Mouse (Mus musculus) embryonic facial prominence, embryonic 11.5 days (tissue): ENCODE data around the gene Smarca4. TPM values are rescaled to one million over a fixed set of nuclear protein-coding genes. Genes with fewer than 3 reads are reported as not detected.

ENCODE experiments used
- ATAC-seq: fragments of 200-750 bp; cut with Nextera tagmentation; replicated peaks from 2 replicates; pipeline ENCODE4 v1.8.0; 2017; ENCODE audit warnings: low read depth; ENCODE audit not compliant: insufficient number of reproducible peaks, low FRiP score, low TSS enrichment
- DNase-seq: peaks from one replicate; pipeline ENCODE4 v3.0.0-alpha.2; 2015; ENCODE audit warnings: low spot score
- H3K27ac ChIP-seq: fragments of 300-500 bp; sonication (generic); replicated peaks from 2 replicates; pipeline ENCODE4 v1.5.1; 2014; ENCODE audit warnings: mild to moderate bottlenecking, low read depth, low read length, control low read depth
- H3K27me3 ChIP-seq: fragments of 300-500 bp; sonication (generic); 2 replicates; pipeline ENCODE4 v1.6.1; 2014; ENCODE audit warnings: mild to moderate bottlenecking, low read length, moderate library complexity, mixed read lengths; ENCODE audit not compliant: control insufficient read depth, insufficient read depth
- H3K36me3 ChIP-seq: fragments of 300-500 bp; sonication (generic); replicated peaks from 2 replicates; pipeline ENCODE4 v1.6.1; 2014; ENCODE audit warnings: low read depth, mild to moderate bottlenecking, low read length, moderate library complexity, mixed read lengths; ENCODE audit not compliant: control insufficient read depth, insufficient read depth
- H3K4me1 ChIP-seq: fragments of 300-500 bp; sonication (generic); 2 replicates; pipeline ENCODE4 v1.6.1; 2014; ENCODE audit warnings: low read length, mixed read lengths; ENCODE audit not compliant: control insufficient read depth, insufficient read depth
- H3K4me2 ChIP-seq: fragments of 300-500 bp; sonication (generic); 2 replicates; pipeline ENCODE4 v1.6.1; 2014; ENCODE audit warnings: low read depth, mild to moderate bottlenecking, control low read depth, low read length, moderate library complexity
- H3K4me3 ChIP-seq: fragments of 300-500 bp; sonication (generic); 2 replicates; pipeline ENCODE4 v1.5.1; 2014; ENCODE audit warnings: low read depth, low read length, control low read depth
- H3K9ac ChIP-seq: fragments of 300-500 bp; sonication (generic); replicated peaks from 2 replicates; pipeline ENCODE4 v1.6.1; 2014; ENCODE audit warnings: mild to moderate bottlenecking, control low read depth, low read length
- H3K9me3 ChIP-seq: fragments of 300-500 bp; sonication (generic); replicated peaks from 2 replicates; pipeline ENCODE4 v1.6.1; 2016; ENCODE audit warnings: mild to moderate bottlenecking, low read length, inconsistent platforms, mixed read lengths; ENCODE audit not compliant: control insufficient read depth
- WGBS: fragments of 180-500 bp; shearing (Covaris S2); extraction: QIAGEN DNeasy Blood & Tissue Kit; methylation state at CpG from one replicate; pipeline ENCODE4 v1.1.7; 2014; 5-methylcytosine and 5-hydroxymethylcytosine counted together
- microRNA counts: library from miRNA; unstranded; fragments of <30 nt; microRNA quantifications from one replicate; lab custom pipeline; 2016
- microRNA-seq: library from miRNA; unstranded; fragments of <30 nt; microRNA quantifications from one replicate; pipeline ENCODE4, GENCODE M21; 2016; ENCODE audit warnings: borderline number of aligned reads
- polyA plus RNA-seq: library from polyadenylated mRNA; unstranded; fragments of >200 nt; fragmentation: Nextera tagmentation; extraction: Ambion mirVana; gene quantifications from 2 replicates; pipeline ENCODE4 v1.2.1, GENCODE M21; 2014

Smarca4 gene
- polyA plus RNA-seq, 1 experiment from 2014 or later: 106 TPM

DNA sequence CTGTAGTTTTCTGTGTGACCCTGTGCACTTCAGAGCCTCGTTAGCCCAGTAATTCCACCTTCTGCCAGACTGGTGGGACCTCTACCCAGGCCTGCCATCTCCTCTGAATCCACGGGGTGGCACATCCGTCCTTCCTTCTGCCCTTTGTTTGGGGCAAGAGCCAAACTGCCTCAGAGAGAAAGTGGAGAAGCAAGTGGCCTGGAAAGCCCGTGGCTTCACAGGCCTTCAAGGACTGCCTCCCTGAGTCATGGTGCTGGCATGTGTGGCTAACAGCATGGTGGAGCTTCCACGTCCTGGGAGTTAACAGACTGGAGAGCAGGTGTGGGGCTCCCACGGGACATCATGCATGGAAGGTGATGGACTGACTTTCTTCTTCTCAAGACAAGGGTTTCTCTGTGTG, 135.4 kb downstream of the Smarca4 start:
- Histone ChIP-seq H3K4me1 (peaks cover 2% of the 10 kb centered on the region; the same call in 1 of the 2 replicates), H3K4me3 (no peak overlapping the region), H3K27ac (no peak overlapping the region), H3K36me3 (peaks cover 11% of the 10 kb centered on the region), H3K4me2 (no peak overlapping the region), H3K27me3 (no peaks in the 10 kb centered on the region), H3K9me3 (no peaks in the 10 kb centered on the region), H3K9ac (no peak overlapping the region)
- DNase-seq (no peak), ATAC-seq (no peak)
- 66% methylated on average over 6 of the region's 6 CpGs for WGBS

GRCm38 (mm10) chr9:21752252-21752792, 136.4 kb downstream of the Smarca4 start:
- Histone ChIP-seq H3K36me3 (peaks cover 10% of the 10 kb centered on the region), H3K27me3 (no peaks in the 10 kb centered on the region)

More at GRCm38 (mm10) chr9:21752252-21752792, 136.4 kb downstream of the Smarca4 start:
- no peak for DNase-seq
- Histone ChIP-seq H3K4me3 (no peak overlapping the region), H3K9me3 (no peaks in the 10 kb centered on the region), H3K9ac (no peak overlapping the region), H3K4me2 (no peak overlapping the region), H3K27ac (0 out of 2 replicates have a peak overlapping the region, but pooled peaks have one; percentile 56), H3K4me1 (peaks cover 2% of the 10 kb centered on the region; the same call in 1 of the 2 replicates)
- no peak for ATAC-seq
- 51% methylated on average over 10 of the region's 10 CpGs for WGBS

MicroRNAs within 50 kb of the gene (microRNA counts, 519-probe panel; counts per million panel counts)
- microRNA mmu-miR-1946b (lab: Ali Mortazavi, UCI): not detected

Small RNAs within 50 kb of the gene (microRNA-seq; reads per million reads assigned to microRNA genes)
- not detected for gene Mir1946b

Other genes with a start within 250 kb of the Smarca4 start
- 248 and 256 TPM in 2 replicates for gene Ilf3, start 248.3 kb upstream of the Smarca4 start, polyA plus RNA-seq
- 47.6 and 51.5 TPM in 2 replicates for gene Qtrt1, start 204.3 kb upstream of the Smarca4 start, polyA plus RNA-seq
- gene Dnm2, start 191.3 kb upstream of the Smarca4 start, polyA plus RNA-seq: 57.1 and 58.0 TPM in 2 replicates
- gene Tmed1, start 105.9 kb upstream of the Smarca4 start, polyA plus RNA-seq: 81.3 and 86.9 TPM in 2 replicates
- gene AB124611, start 90.0 kb upstream of the Smarca4 start, polyA plus RNA-seq: 1.00 and 1.4 TPM in 2 replicates
- gene Carm1, start 69.3 kb upstream of the Smarca4 start, polyA plus RNA-seq: 62.4 and 64.2 TPM in 2 replicates
- gene Timm29, start 23.4 kb upstream of the Smarca4 start, polyA plus RNA-seq: 51.2 and 52.9 TPM in 2 replicates
- 13.1 and 13.8 TPM in 2 replicates for gene Yipf2, start 23.3 kb upstream of the Smarca4 start, polyA plus RNA-seq
- 14.7 and 15.0 TPM in 2 replicates for gene Ldlr, start 107.3 kb downstream of the Smarca4 start, polyA plus RNA-seq
- gene Spc24, start 144.1 kb downstream of the Smarca4 start, polyA plus RNA-seq: 126 and 132 TPM in 2 replicates
- gene Kank2, start 182.6 kb downstream of the Smarca4 start, polyA plus RNA-seq: 6.1 and 7.6 TPM in 2 replicates
- 0.25 TPM in 1 of 2 replicates, not detected in the other for gene Angptl8, start 219.3 kb downstream of the Smarca4 start, polyA plus RNA-seq
- gene Dock6, start 236.5 kb downstream of the Smarca4 start, polyA plus RNA-seq: 15.6 and 17.8 TPM in 2 replicates